In genomic region chr17:48418781-48419180, GRCm38 (mm10) we compare ENCODE assay signal across 17 mouse cellular contexts. TPM values are rescaled to one million over a fixed set of nuclear protein-coding genes. Genes with fewer than 3 reads are reported as not detected.
DNase-seq lines count a peak whose midpoint lies in the region; ATAC-seq and TF ChIP-seq lines count a peak whose summit lies in the region.
"Had no signal": no experiment of that assay in that cellular context is flagged by ENCODE, and none has a peak within 500 bp of the region (broad histone marks: within the 10 kb centered on the region; RNA-seq: fewer than 3 reads in every experiment).

No protein-coding gene starts in this region.

- no peaks in the 10 kb centered on the region for H3K9me3 ChIP-seq in intestine, embryonic 14.5 days (ENCODE audit: control insufficient read depth, low read length)
- no peaks in the 10 kb centered on the region for H3K9me3 ChIP-seq in stomach, embryonic 14.5 days (ENCODE audit: control insufficient read depth, low read depth, low read length)
- H3K9me3 ChIP-seq: embryonic facial prominence, embryonic 13.5 days; forebrain, embryonic 15.5 days; G1E; limb, embryonic 12.5 days had no signal

- no peaks in the 10 kb centered on the region for H3K27me3 ChIP-seq in heart, adult 2 months (ENCODE audit: control insufficient read depth, insufficient read depth, low read length)
- no peaks in the 10 kb centered on the region for H3K27me3 ChIP-seq in liver, adult 2 months (ENCODE audit: control insufficient read depth, insufficient read depth, low read length)
- no peaks in the 10 kb centered on the region for H3K27me3 ChIP-seq in intestine, embryonic 14.5 days (replicated peaks; ENCODE audit: control insufficient read depth, insufficient read depth, low read length)
- no peaks in the 10 kb centered on the region for H3K27me3 ChIP-seq in stomach, embryonic 14.5 days (ENCODE audit: control insufficient read depth, insufficient read depth, low read length)
- no peaks in the 10 kb centered on the region for H3K27me3 ChIP-seq in thymus, adult 2 months (ENCODE audit: control insufficient read depth, insufficient read depth, low read length)
- H3K27me3 ChIP-seq: embryonic facial prominence, embryonic 13.5 days; forebrain, embryonic 15.5 days; limb, embryonic 12.5 days had no signal

- 67% methylated on average over 1 of the region's 1 CpGs for WGBS in heart, adult 2 months
- 86% methylated on average over 1 of the region's 1 CpGs for WGBS in liver, adult 2 months
- WGBS in intestine, embryonic 14.5 days: 79% methylated on average over 1 of the region's 1 CpGs
- 88% methylated on average over 1 of the region's 1 CpGs for WGBS in stomach, embryonic 14.5 days
- 43% methylated on average over 1 of the region's 1 CpGs for WGBS in thymus, adult 2 months

- intact Hi-C loops in heart, adult 2 months (cut with DNase I): loop anchor here (5.0 kb wide), 1 partner anchor 34 kb away; the partner anchor contains the start of genes Tspo2 and Unc5cl
- intact Hi-C loops in heart, postnatal 14 days (cut with DNase I): no loop called here

- no peak for TF ChIP-seq CTCF in heart, adult 2 months (IDR thresholded peaks at IDR 0.05)
- no peak for TF ChIP-seq CTCF in liver, adult 2 months (IDR thresholded peaks at IDR 0.05; ENCODE audit: low read depth, low read length)
- no peak for TF ChIP-seq CTCF in thymus, adult 2 months (IDR thresholded peaks at IDR 0.05; ENCODE audit: borderline replicate concordance, control insufficient read depth, extremely low read depth, insufficient read depth, low read length, poor library complexity)

- no peak for TF ChIP-seq EP300 in heart, adult 2 months (IDR thresholded peaks at IDR 0.05; ENCODE audit: insufficient read depth, low read depth, low read length)

- no peaks in the 10 kb centered on the region for H3K79me2 ChIP-seq in heart, adult 2 months (replicated peaks; ENCODE audit: control insufficient read depth, insufficient read depth, low read length)
- H3K79me2 ChIP-seq in liver, adult 2 months (ENCODE audit: control insufficient read depth, insufficient read depth, low read length): no peaks in the 10 kb centered on the region

- DNase-seq in heart, adult 2 months: no peak
- no peak for DNase-seq in heart, postnatal 14 days
- DNase-seq in liver, adult 2 months (ENCODE audit: extremely low read depth, low read depth, low spot score): no peak
- DNase-seq in liver: no peak
- DNase-seq in intestine, embryonic 14.5 days (ENCODE audit: low spot score): no peak
- DNase-seq in urinary bladder, adult 18-20 months (ENCODE audit: low spot score in 2 of 2): no peak
- DNase-seq in thymus, adult 2 months: no peak
- DNase-seq: cerebellum, postnatal 10 days; gastrocnemius, postnatal 25 days; right cerebral cortex, postnatal 25 days had no signal

- no peak overlapping the region for H3K4me3 ChIP-seq in heart, adult 2 months
- 0 out of 2 replicates have a peak overlapping the region, but pooled peaks have one; percentile 13 for H3K4me3 ChIP-seq in liver, adult 2 months (ENCODE audit: insufficient read depth, low read depth, low read length)
- no peak overlapping the region for H3K4me3 ChIP-seq in intestine, embryonic 14.5 days (ENCODE audit: low read depth, low read length)
- H3K4me3 ChIP-seq in stomach, embryonic 14.5 days (ENCODE audit: low read depth, low read length): no peak overlapping the region
- no peak overlapping the region for H3K4me3 ChIP-seq in thymus, adult 2 months (ENCODE audit: control insufficient read depth, insufficient read depth, low read length)
- H3K4me3 ChIP-seq: embryonic facial prominence, embryonic 13.5 days; forebrain, embryonic 15.5 days; limb, embryonic 12.5 days had no signal

- no peak for TF ChIP-seq POLR2A in heart, adult 2 months (IDR thresholded peaks at IDR 0.05; ENCODE audit: insufficient read depth, low read depth, low read length)
- TF ChIP-seq POLR2A in liver, adult 2 months (IDR thresholded peaks at IDR 0.05; ENCODE audit: extremely low read depth, insufficient read depth, low read length): no peak
- TF ChIP-seq POLR2A in thymus, adult 2 months (IDR thresholded peaks at IDR 0.05; ENCODE audit: control insufficient read depth, extremely low read depth, insufficient read depth, low read length, poor library complexity): no peak

- peak overlapping the region; percentile 22 for H3K4me2 ChIP-seq in intestine, embryonic 14.5 days (ENCODE audit: low read length)
- peak overlapping the region; percentile 14; the same call in 1 of the 2 replicates for H3K4me2 ChIP-seq in stomach, embryonic 14.5 days (replicated peaks; ENCODE audit: low read depth, low read length)
- H3K4me2 ChIP-seq: embryonic facial prominence, embryonic 13.5 days; forebrain, embryonic 15.5 days; limb, embryonic 12.5 days had no signal

- no peak overlapping the region for H3K9ac ChIP-seq in heart, adult 2 months (ENCODE audit: low read depth, low read length)
- H3K9ac ChIP-seq in liver, adult 2 months (ENCODE audit: low read depth, low read length): no peak overlapping the region
- no peak overlapping the region for H3K9ac ChIP-seq in intestine, embryonic 14.5 days (ENCODE audit: low read length)
- H3K9ac ChIP-seq in stomach, embryonic 14.5 days (replicated peaks; ENCODE audit: low read depth, low read length): no peak overlapping the region
- H3K9ac ChIP-seq: embryonic facial prominence, embryonic 13.5 days; forebrain, embryonic 15.5 days; limb, embryonic 12.5 days had no signal

- H3K36me3 ChIP-seq in heart, adult 2 months (ENCODE audit: control insufficient read depth, insufficient read depth, low read length): no peaks in the 10 kb centered on the region
- H3K36me3 ChIP-seq in liver, adult 2 months (ENCODE audit: control insufficient read depth, insufficient read depth, low read length): peaks cover 22% of the 10 kb centered on the region
- peaks cover 35% of the 10 kb centered on the region for H3K36me3 ChIP-seq in intestine, embryonic 14.5 days (ENCODE audit: control insufficient read depth, insufficient read depth, low read length)
- H3K36me3 ChIP-seq in stomach, embryonic 14.5 days (ENCODE audit: control insufficient read depth, insufficient read depth, low read length): peaks cover 21% of the 10 kb centered on the region; the same call in 1 of the 2 replicates
- H3K36me3 ChIP-seq in thymus, adult 2 months (ENCODE audit: control insufficient read depth, insufficient read depth, low read length): peaks cover 18% of the 10 kb centered on the region; the same call in 1 of the 2 replicates

- H3K4me1 ChIP-seq in heart, adult 2 months (ENCODE audit: control insufficient read depth, insufficient read depth, low read length): peaks cover 2% of the 10 kb centered on the region
- H3K4me1 ChIP-seq in liver, adult 2 months (ENCODE audit: control insufficient read depth, insufficient read depth, low read length): peaks cover 6% of the 10 kb centered on the region
- H3K4me1 ChIP-seq in intestine, embryonic 14.5 days (replicated peaks; ENCODE audit: control insufficient read depth, insufficient read depth, low read length): 0 out of 2 replicates have a peak, but pooled peaks cover 2% of the 10 kb centered on the region
- no peaks in the 10 kb centered on the region for H3K4me1 ChIP-seq in stomach, embryonic 14.5 days (ENCODE audit: control insufficient read depth, insufficient read depth, low read length)
- H3K4me1 ChIP-seq in thymus, adult 2 months (replicated peaks; ENCODE audit: control insufficient read depth, insufficient read depth, low read length): no peaks in the 10 kb centered on the region; the same call in 1 of the 2 replicates
- H3K4me1 ChIP-seq: embryonic facial prominence, embryonic 13.5 days; forebrain, embryonic 15.5 days; limb, embryonic 12.5 days had no signal

- peak overlapping the region; percentile 21; the same call in 1 of the 2 replicates for H3K27ac ChIP-seq in heart, adult 2 months
- no peak overlapping the region; the same call in 1 of the 2 replicates for H3K27ac ChIP-seq in liver, adult 2 months (replicated peaks; ENCODE audit: insufficient read depth, low read depth, low read length)
- H3K27ac ChIP-seq in intestine, embryonic 14.5 days (ENCODE audit: low read depth): peak overlapping the region; percentile 34
- peak overlapping the region; percentile 63; the same call in 1 of the 2 replicates for H3K27ac ChIP-seq in stomach, embryonic 14.5 days (ENCODE audit: low read length)
- no peak overlapping the region for H3K27ac ChIP-seq in thymus, adult 2 months (ENCODE audit: control insufficient read depth, insufficient read depth, low read length)
- H3K27ac ChIP-seq: embryonic facial prominence, embryonic 13.5 days; forebrain, embryonic 15.5 days; limb, embryonic 12.5 days had no signal

- no peak for ATAC-seq in intestine, embryonic 14.5 days (replicated peaks; ENCODE audit: low FRiP score, low TSS enrichment, low read depth)
- no peak for ATAC-seq in stomach, embryonic 14.5 days (ENCODE audit: insufficient number of reproducible peaks, insufficient read depth, low FRiP score, low read depth)
- ATAC-seq: forebrain, embryonic 15.5 days; inflammation-experienced regulatory T-cells, adult 6 months had no signal

RNA-seq across cellular contexts. Expression of gene Oard1, which starts 9.0 kb away (rescaled TPM):
- total RNA-seq in heart, adult 2 months (2021): 10 to 100 TPM; 15.5 to 21.6 TPM
- 8.6 and 20.5 TPM in 2 replicates for polyA plus RNA-seq in heart, adult 2 months (2012; rRNA removed)
- 10 to 100 TPM; 10.7 to 12.9 TPM for total RNA-seq in heart, postnatal 14 days (2021)
- total RNA-seq in liver, adult 2 months (2014; rRNA removed): 20.9 and 25.0 TPM in 2 replicates
- polyA plus RNA-seq in liver, adult 2 months (2012; rRNA removed): 8.7 and 9.0 TPM in 2 replicates
- polyA plus RNA-seq in intestine, embryonic 14.5 days (2014; fragmentation: Nextera tagmentation; extraction: Ambion mirVana): 72.4 and 77.7 TPM in 2 replicates
- polyA plus RNA-seq in stomach, embryonic 14.5 days (2014; fragmentation: Nextera tagmentation; extraction: Ambion mirVana): 62.8 and 67.4 TPM in 2 replicates
- polyA plus RNA-seq in thymus, adult 2 months (2012; rRNA removed): 12.0 TPM in 2 replicates

RNA-seq across cellular contexts. Expression of gene Nfya, which starts 9.1 kb away (rescaled TPM):
- total RNA-seq in heart, adult 2 months (2021): 10 to 100 TPM; 14.7 to 21.2 TPM
- 33.1 and 41.9 TPM in 2 replicates for polyA plus RNA-seq in heart, adult 2 months (2012; rRNA removed)
- 10 to 100 TPM; 24.3 to 26.5 TPM for total RNA-seq in heart, postnatal 14 days (2021)
- total RNA-seq in liver, adult 2 months (2014; rRNA removed): 10.6 and 12.1 TPM in 2 replicates
- polyA plus RNA-seq in liver, adult 2 months (2012; rRNA removed): 11.0 and 16.3 TPM in 2 replicates
- polyA plus RNA-seq in intestine, embryonic 14.5 days (2014; fragmentation: Nextera tagmentation; extraction: Ambion mirVana): 21.4 and 24.0 TPM in 2 replicates
- polyA plus RNA-seq in stomach, embryonic 14.5 days (2014; fragmentation: Nextera tagmentation; extraction: Ambion mirVana): 24.1 and 26.5 TPM in 2 replicates
- 210 and 244 TPM in 2 replicates for polyA plus RNA-seq in thymus, adult 2 months (2012; rRNA removed)

RNA-seq across cellular contexts. Expression of gene Apobec2, which starts 13.9 kb away (rescaled TPM):
- total RNA-seq in heart, adult 2 months (2021): 100 to 1,000 TPM; 222 to 256 TPM
- polyA plus RNA-seq in heart, adult 2 months (2012; rRNA removed): 150 and 194 TPM in 2 replicates
- total RNA-seq in heart, postnatal 14 days (2021): 100 to 1,000 TPM; 243 TPM
- total RNA-seq in liver, adult 2 months (2014; rRNA removed): 0.28 TPM in 1 of 2 replicates, not detected in the other
- polyA plus RNA-seq in liver, adult 2 months (2012; rRNA removed): not detected in 2 replicates
- 2.4 and 3.3 TPM in 2 replicates for polyA plus RNA-seq in intestine, embryonic 14.5 days (2014; fragmentation: Nextera tagmentation; extraction: Ambion mirVana)
- 2.9 and 3.5 TPM in 2 replicates for polyA plus RNA-seq in stomach, embryonic 14.5 days (2014; fragmentation: Nextera tagmentation; extraction: Ambion mirVana)
- 0.99 and 7.6 TPM in 2 replicates for polyA plus RNA-seq in thymus, adult 2 months (2012; rRNA removed)
- polyA plus RNA-seq: G1E had no signal

RNA-seq across cellular contexts. Expression of gene Tspo2, which starts 32.5 kb away (rescaled TPM):
- total RNA-seq in heart, adult 2 months (2021): 1 to 10 TPM in 1 of 2 experiments, not detected in 1; 1.9 TPM
- polyA plus RNA-seq in heart, adult 2 months (2012; rRNA removed): 0.82 and 5.4 TPM in 2 replicates
- total RNA-seq in heart, postnatal 14 days (2021): 1 to 10 TPM in 1 of 2 experiments, under 1 TPM in 1; 0.96 to 1.8 TPM
- not detected in 2 replicates for total RNA-seq in liver, adult 2 months (2014; rRNA removed)
- polyA plus RNA-seq in liver, adult 2 months (2012; rRNA removed): 0.34 TPM in 1 of 2 replicates, not detected in the other
- 1.6 and 1.7 TPM in 2 replicates for polyA plus RNA-seq in intestine, embryonic 14.5 days (2014; fragmentation: Nextera tagmentation; extraction: Ambion mirVana)
- 0.82 and 1.5 TPM in 2 replicates for polyA plus RNA-seq in stomach, embryonic 14.5 days (2014; fragmentation: Nextera tagmentation; extraction: Ambion mirVana)
- 0.22 and 0.31 TPM in 2 replicates for polyA plus RNA-seq in thymus, adult 2 months (2012; rRNA removed)
- total RNA-seq: gastrocnemius, postnatal 25 days; layer of hippocampus, postnatal 25 days had no signal
- polyA plus RNA-seq: inflammation-experienced regulatory T-cells, adult 6 months had no signal

RNA-seq across cellular contexts. Expression of gene Unc5cl, which starts 35.9 kb away (rescaled TPM):
- under 1 TPM; 0.23 to 0.27 TPM for total RNA-seq in heart, adult 2 months (2021)
- 0.21 TPM in 1 of 2 replicates, not detected in the other for polyA plus RNA-seq in heart, adult 2 months (2012; rRNA removed)
- total RNA-seq in heart, postnatal 14 days (2021): under 1 TPM; 0.17 to 0.83 TPM
- 0.20 TPM in 1 of 2 replicates, not detected in the other for total RNA-seq in liver, adult 2 months (2014; rRNA removed)
- polyA plus RNA-seq in liver, adult 2 months (2012; rRNA removed): 0.05 and 0.43 TPM in 2 replicates
- polyA plus RNA-seq in intestine, embryonic 14.5 days (2014; fragmentation: Nextera tagmentation; extraction: Ambion mirVana): 33.5 and 37.0 TPM in 2 replicates
- 11.6 and 12.5 TPM in 2 replicates for polyA plus RNA-seq in stomach, embryonic 14.5 days (2014; fragmentation: Nextera tagmentation; extraction: Ambion mirVana)
- polyA plus RNA-seq in thymus, adult 2 months (2012; rRNA removed): 68.1 and 72.7 TPM in 2 replicates
- total RNA-seq: gastrocnemius, postnatal 25 days had no signal

Comparison
In these comparisons a context has a peak if more than half of its experiments do, and no peak if none do; other contexts are left out.
1. H3K27ac ChIP-seq: peak in heart, adult 2 months (single experiment), intestine, embryonic 14.5 days (single experiment) and stomach, embryonic 14.5 days (single experiment); none in liver, adult 2 months (single experiment) and thymus, adult 2 months (single experiment).
2. RNA of gene Apobec2, which starts 13.9 kb away (polyA plus RNA-seq): 150 to 194 TPM in heart, adult 2 months; 0.99 to 7.6 TPM in thymus, adult 2 months, 2.9 to 3.5 TPM in stomach, embryonic 14.5 days, 2.4 to 3.3 TPM in intestine, embryonic 14.5 days and not detected in liver, adult 2 months; every median in the first group is over 10 times any median in the second.